Mouse (Mus musculus): ENCODE results near the gene Acp7.
"Not testable (repeated sequence)": the region's sequence is repeated elsewhere in the genome, so short reads cannot be mapped to it uniquely, and the experiment has no call there.

Gene Acp7

GRCm38 (mm10) chr7:28631073-28631472 lies at the start of gene Acp7:
Acp7 (minus strand) TSS chr7:28631332.
- in situ Hi-C loops (cut with MboI; ENCODE audit: low pct_unique_long_range_greater_than_20kb in 1 of 2, low sequenced_read_pairs in 2 of 2, unreplicated experiment in 1 of 2): no loop called here

GRCm38 (mm10) chr7:28677624-28678023 lies 46.5 kb upstream of the Acp7 start:
- in situ Hi-C loops (cut with MboI; ENCODE audit: low pct_unique_long_range_greater_than_20kb in 1 of 2, low sequenced_read_pairs in 2 of 2, unreplicated experiment in 1 of 2): no loop called here

GRCm38 (mm10) chr7:28676811-28677541 lies 45.8 kb upstream of the Acp7 start:
- in situ Hi-C loops (cut with MboI; ENCODE audit: low pct_unique_long_range_greater_than_20kb in 1 of 2, low sequenced_read_pairs in 2 of 2, unreplicated experiment in 1 of 2): no loop called here

GRCm38 (mm10) chr7:28675746-28676145 lies 44.6 kb upstream of the Acp7 start:
- in situ Hi-C loops (cut with MboI; ENCODE audit: low pct_unique_long_range_greater_than_20kb in 1 of 2, low sequenced_read_pairs in 2 of 2, unreplicated experiment in 1 of 2): no loop called here

- in situ Hi-C loops (cut with MboI; ENCODE audit: low pct_unique_long_range_greater_than_20kb in 1 of 2, low sequenced_read_pairs in 2 of 2, unreplicated experiment in 1 of 2): no loop called here
Measured at GRCm38 (mm10) chr7:28674994-28675393, 43.9 kb upstream of the Acp7 start.

GRCm38 (mm10) chr7:28672786-28673185 lies 41.7 kb upstream of the Acp7 start:
- in situ Hi-C loops (cut with MboI; ENCODE audit: low pct_unique_long_range_greater_than_20kb in 1 of 2, low sequenced_read_pairs in 2 of 2, unreplicated experiment in 1 of 2): not testable (repeated sequence)

GRCm38 (mm10) chr7:28672276-28672675 lies 41.1 kb upstream of the Acp7 start:
- in situ Hi-C loops (cut with MboI; ENCODE audit: low pct_unique_long_range_greater_than_20kb in 1 of 2, low sequenced_read_pairs in 2 of 2, unreplicated experiment in 1 of 2): no loop called here

- in situ Hi-C loops (cut with MboI; ENCODE audit: low pct_unique_long_range_greater_than_20kb in 1 of 2, low sequenced_read_pairs in 2 of 2, unreplicated experiment in 1 of 2): no loop called here
Measured at GRCm38 (mm10) chr7:28671172-28671571, 40.0 kb upstream of the Acp7 start.

- in situ Hi-C loops (cut with MboI; ENCODE audit: low pct_unique_long_range_greater_than_20kb in 1 of 2, low sequenced_read_pairs in 2 of 2, unreplicated experiment in 1 of 2): no loop called here
Measured at GRCm38 (mm10) chr7:28665620-28666579, 34.8 kb upstream of the Acp7 start.

- in situ Hi-C loops (cut with MboI; ENCODE audit: low pct_unique_long_range_greater_than_20kb in 1 of 2, low sequenced_read_pairs in 2 of 2, unreplicated experiment in 1 of 2): no loop called here
Measured at GRCm38 (mm10) chr7:28656430-28656829, 25.3 kb upstream of the Acp7 start.

GRCm38 (mm10) chr7:28651157-28651556 lies 20.0 kb upstream of the Acp7 start:
- in situ Hi-C loops (cut with MboI; ENCODE audit: low pct_unique_long_range_greater_than_20kb in 1 of 2, low sequenced_read_pairs in 2 of 2, unreplicated experiment in 1 of 2): no loop called here

GRCm38 (mm10) chr7:28647016-28647415 lies 15.9 kb upstream of the Acp7 start:
- in situ Hi-C loops (cut with MboI; ENCODE audit: low pct_unique_long_range_greater_than_20kb in 1 of 2, low sequenced_read_pairs in 2 of 2, unreplicated experiment in 1 of 2): no loop called here

- in situ Hi-C loops (cut with MboI; ENCODE audit: low pct_unique_long_range_greater_than_20kb in 1 of 2, low sequenced_read_pairs in 2 of 2, unreplicated experiment in 1 of 2): no loop called here
Measured at GRCm38 (mm10) chr7:28645947-28646475, 14.9 kb upstream of the Acp7 start.

GRCm38 (mm10) chr7:28645366-28645765 lies 14.2 kb upstream of the Acp7 start:
- in situ Hi-C loops (cut with MboI; ENCODE audit: low pct_unique_long_range_greater_than_20kb in 1 of 2, low sequenced_read_pairs in 2 of 2, unreplicated experiment in 1 of 2): no loop called here

- in situ Hi-C loops (cut with MboI; ENCODE audit: low pct_unique_long_range_greater_than_20kb in 1 of 2, low sequenced_read_pairs in 2 of 2, unreplicated experiment in 1 of 2): no loop called here
Measured at GRCm38 (mm10) chr7:28641546-28641945, 10.4 kb upstream of the Acp7 start.

GRCm38 (mm10) chr7:28637511-28637910 lies 6.4 kb upstream of the Acp7 start:
- in situ Hi-C loops (cut with MboI; ENCODE audit: low pct_unique_long_range_greater_than_20kb in 1 of 2, low sequenced_read_pairs in 2 of 2, unreplicated experiment in 1 of 2): no loop called here

- in situ Hi-C loops (cut with MboI; ENCODE audit: low pct_unique_long_range_greater_than_20kb in 1 of 2, low sequenced_read_pairs in 2 of 2, unreplicated experiment in 1 of 2): no loop called here
Measured at GRCm38 (mm10) chr7:28634128-28634527, 3.0 kb upstream of the Acp7 start.

- in situ Hi-C loops (cut with MboI; ENCODE audit: low pct_unique_long_range_greater_than_20kb in 1 of 2, low sequenced_read_pairs in 2 of 2, unreplicated experiment in 1 of 2): loop anchor here in 1 of 2 experiments (25.0 kb wide), 1 partner anchor 187 kb away; the partner anchor contains the start of gene Gmfg
Measured at GRCm38 (mm10) chr7:28624791-28625190, 6.3 kb downstream of the Acp7 start.

- in situ Hi-C loops (cut with MboI; ENCODE audit: low pct_unique_long_range_greater_than_20kb in 1 of 2, low sequenced_read_pairs in 2 of 2, unreplicated experiment in 1 of 2): loop anchor here (10.0 to 25.0 kb wide), 2 partner anchors 106 to 182 kb away; partner anchors contain the start of gene Gmfg (in 1 of the 2)
Measured at GRCm38 (mm10) chr7:28619098-28619715, 11.9 kb downstream of the Acp7 start.

All from mouse embryonic stem cell (cell line).